Mouse (Mus musculus) embryonic fibroblast, embryonic 13.5 days (primary cell): ENCODE results near the gene Tas1r1. TPM values are rescaled to one million over a fixed set of nuclear protein-coding genes. Genes with fewer than 3 reads are reported as not detected.

Experiments used
- H3K27ac ChIP-seq: 2 replicates; pipeline ENCODE4 v1.5.1; 2012; ENCODE audit warnings: low read length, control low read depth, inconsistent platforms; ENCODE audit not compliant: insufficient read depth
- H3K4me1 ChIP-seq: 2 replicates; pipeline ENCODE4 v1.6.1; 2011; ENCODE audit warnings: low read length; ENCODE audit not compliant: control insufficient read depth, insufficient read depth
- H3K4me3 ChIP-seq: 2 replicates; pipeline ENCODE4 v1.5.1; 2011; ENCODE audit warnings: mild to moderate bottlenecking, control low read depth, low read length; ENCODE audit not compliant: insufficient read depth
- CTCF ChIP-seq: IDR thresholded peaks from 2 replicates; pipeline ENCODE4 v1.5.1; 2011; ENCODE audit warnings: mild to moderate bottlenecking, control low read depth, low read length, moderate library complexity, borderline replicate concordance; ENCODE audit not compliant: insufficient read depth
- POLR2A ChIP-seq: IDR thresholded peaks from 2 replicates; pipeline ENCODE4 v1.6.1; 2011; ENCODE audit warnings: low read depth, mild to moderate bottlenecking, control low read depth, low read length, moderate library complexity
- polyA plus RNA-seq: library from polyadenylated mRNA; stranded (reverse); fragments of >200 nt; gene quantifications from 2 replicates; pipeline ENCODE4 v1.2.4, GENCODE M21; 2011; ENCODE audit warnings: low read depth; ENCODE audit not compliant: missing spikeins, insufficient read length

Gene Tas1r1
- polyA plus RNA-seq, 1 experiment: not detected

GRCm38 (mm10) chr4:151995371-151996172, 42.8 kb downstream of the Tas1r1 start:
- H3K4me3 ChIP-seq: peak overlapping the region; percentile 86
- TF ChIP-seq CTCF: no peak
- TF ChIP-seq POLR2A: peak; percentile 77
- peak overlapping the region; percentile 79 for H3K27ac ChIP-seq
- peaks cover 5% of the 10 kb centered on the region; the same call in 1 of the 2 replicates for H3K4me1 ChIP-seq

- TF ChIP-seq CTCF (no peak), POLR2A (no peak)
Measured at GRCm38 (mm10) chr4:151994228-151995171, 43.9 kb downstream of the Tas1r1 start.

GRCm38 (mm10) chr4:151993035-151993434, 45.3 kb downstream of the Tas1r1 start:
- peaks cover 5% of the 10 kb centered on the region; the same call in 1 of the 2 replicates for H3K4me1 ChIP-seq
- no peak for TF ChIP-seq POLR2A
- TF ChIP-seq CTCF: no peak
- H3K27ac ChIP-seq: no peak overlapping the region
- no peak overlapping the region for H3K4me3 ChIP-seq

More at GRCm38 (mm10) chr4:151994228-151995171, 43.9 kb downstream of the Tas1r1 start:
- Histone ChIP-seq H3K27ac (peak overlapping the region; percentile 53), H3K4me1 (peaks cover 5% of the 10 kb centered on the region; the same call in 1 of the 2 replicates), H3K4me3 (peak overlapping the region; percentile 86)

- H3K4me3 ChIP-seq: no peak overlapping the region
- peaks cover 5% of the 10 kb centered on the region; the same call in 1 of the 2 replicates for H3K4me1 ChIP-seq
- TF ChIP-seq POLR2A: no peak
- no peak for TF ChIP-seq CTCF
- H3K27ac ChIP-seq: no peak overlapping the region
Measured at GRCm38 (mm10) chr4:151992091-151992490, 46.3 kb downstream of the Tas1r1 start.

- H3K27ac ChIP-seq: peak overlapping the region; percentile 55; the same call in 1 of the 2 replicates
- H3K4me3 ChIP-seq: no peak overlapping the region
- peaks cover 10% of the 10 kb centered on the region; the same call in 1 of the 2 replicates for H3K4me1 ChIP-seq
- TF ChIP-seq POLR2A: no peak
- no peak for TF ChIP-seq CTCF
Measured at GRCm38 (mm10) chr4:151989110-151989488, 49.3 kb downstream of the Tas1r1 start.

GRCm38 (mm10) chr4:151988342-151989109, 49.8 kb downstream of the Tas1r1 start, which contains the start of gene Thap3:
Gene Thap3, minus strand, starts transcription at chr4:151988997.
- Histone ChIP-seq H3K4me1 (peaks cover 9% of the 10 kb centered on the region; the same call in 1 of the 2 replicates), H3K27ac (peak within 1 kb of the TSS; percentile 55), H3K4me3 (peak within 1 kb of the TSS; percentile 61)
- TF ChIP-seq POLR2A (peak; percentile 54), CTCF (no peak)

GRCm38 (mm10) chr4:151988014-151988341, 50.4 kb downstream of the Tas1r1 start:
- TF ChIP-seq POLR2A (0 out of 2 replicates have a peak, but pooled peaks have one; percentile 17), CTCF (no peak)
- H3K4me3 ChIP-seq: peak overlapping the region; percentile 61
- peaks cover 5% of the 10 kb centered on the region; the same call in 1 of the 2 replicates for H3K4me1 ChIP-seq
- peak overlapping the region; percentile 55; the same call in 1 of the 2 replicates for H3K27ac ChIP-seq

- TF ChIP-seq POLR2A (no peak), CTCF (no peak)
- H3K27ac ChIP-seq: no peak overlapping the region
- H3K4me1 ChIP-seq: peaks cover 5% of the 10 kb centered on the region; the same call in 1 of the 2 replicates
- no peak overlapping the region for H3K4me3 ChIP-seq
Measured at GRCm38 (mm10) chr4:151986650-151987049, 51.7 kb downstream of the Tas1r1 start.

GRCm38 (mm10) chr4:151985886-151986285, 52.5 kb downstream of the Tas1r1 start:
- Histone ChIP-seq H3K4me3 (no peak overlapping the region), H3K27ac (no peak overlapping the region), H3K4me1 (peaks cover 5% of the 10 kb centered on the region; the same call in 1 of the 2 replicates)
- no peak for TF ChIP-seq POLR2A
- no peak for TF ChIP-seq CTCF

GRCm38 (mm10) chr4:151983560-151983959, 54.8 kb downstream of the Tas1r1 start:
- Histone ChIP-seq H3K4me1 (0 out of 2 replicates have a peak, but pooled peaks cover 5% of the 10 kb centered on the region), H3K27ac (no peak overlapping the region), H3K4me3 (no peak overlapping the region)
- TF ChIP-seq CTCF (no peak), POLR2A (no peak)
